Mouse (Mus musculus) cerebellum, adult 2 months (tissue): Measurements from ENCODE around the gene Snap23.

ENCODE experiments used
- CTCF ChIP-seq: fragments of 200-500 bp; IDR thresholded peaks from 2 replicates; pipeline ENCODE4 v1.5.1; 2011; ENCODE audit warnings: low read depth, mild to moderate bottlenecking, control low read depth, low read length, moderate library complexity, borderline replicate concordance; ENCODE audit not compliant: insufficient read depth
- POLR2A ChIP-seq: fragments of 200-500 bp; IDR thresholded peaks from 2 replicates; pipeline ENCODE4 v1.6.1; 2011; ENCODE audit warnings: low read length, control low read depth, borderline replicate concordance; ENCODE audit not compliant: insufficient read depth

DNA sequence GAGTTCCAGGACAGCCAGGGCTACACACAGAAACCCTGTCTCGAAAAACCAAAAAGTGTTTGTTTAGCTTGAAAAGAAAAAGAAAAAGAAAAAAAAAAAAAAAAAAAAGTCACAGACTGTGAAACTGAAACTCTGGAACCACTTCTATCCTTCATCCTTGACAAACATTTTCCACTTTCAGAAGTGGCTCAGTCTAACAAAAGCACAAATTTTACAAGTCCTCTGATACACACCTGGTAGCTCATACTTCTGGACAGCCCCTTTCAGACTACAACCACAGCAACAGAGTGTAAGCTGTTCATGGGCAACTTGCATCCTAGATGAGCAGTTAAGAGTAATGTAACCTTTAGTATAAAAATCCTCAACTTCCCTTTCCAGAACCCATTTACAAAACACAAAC lies 5.9 kb upstream of the Snap23 start:
- TF ChIP-seq POLR2A (no peak), CTCF (no peak)
